Mouse (Mus musculus) spleen, postnatal 14 days (tissue): ENCODE data around the gene Zfp706.
A peak's percentile ranks its signal among the peaks of the same experiment; 100 is the strongest.

Source experiments
- DNase-seq, 2 experiments: peaks; one replicate each; pipeline ENCODE4 v3.0.0; 2021 to 2022; ENCODE audit warnings: low spot score in 2 of 2

Gene Zfp706

DNA sequence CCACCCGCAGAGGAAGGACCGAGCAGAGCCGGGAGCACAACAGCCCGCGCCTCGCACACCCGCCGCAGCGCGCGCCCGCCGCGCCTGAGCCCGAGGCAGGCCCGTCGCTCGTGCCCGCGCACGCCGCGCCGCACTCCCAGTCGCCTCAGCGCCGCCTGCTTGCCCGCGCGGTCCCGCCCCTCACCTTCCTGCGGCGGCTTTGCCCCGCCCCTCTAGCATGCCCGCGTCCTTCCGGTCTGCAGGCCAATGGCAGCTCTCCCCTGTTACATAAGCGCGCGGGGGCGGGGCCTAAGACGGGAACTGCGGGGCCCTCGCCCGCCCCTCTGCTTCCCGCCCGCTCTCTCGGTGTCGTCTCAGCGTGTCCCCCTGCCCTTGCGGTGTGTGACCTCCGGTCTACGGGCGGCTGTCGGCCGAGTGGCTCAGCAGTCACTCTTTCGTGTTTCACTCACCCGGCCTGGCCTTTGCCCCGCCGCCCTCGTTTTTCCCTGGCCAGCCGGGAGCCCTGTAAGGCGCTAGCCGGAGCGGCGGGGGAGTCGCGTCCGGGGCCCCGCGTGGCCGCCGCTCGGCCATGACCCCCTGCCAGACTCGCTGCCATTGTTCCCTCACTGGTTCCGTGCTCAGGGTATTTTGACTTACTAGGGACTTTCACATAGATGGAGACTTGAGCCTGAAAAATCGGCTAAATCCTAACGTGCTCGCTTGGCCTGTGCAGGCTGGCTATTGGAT, at the start of gene Zfp706:
Zfp706 (minus strand) TSS at position 541 of the 726 bp plus-strand sequence.
- peak; percentile 98 for DNase-seq

- no peak for DNase-seq
Measured at GRCm38 (mm10) chr15:37054582-37054981, 47.0 kb upstream of the Zfp706 start.

DNA sequence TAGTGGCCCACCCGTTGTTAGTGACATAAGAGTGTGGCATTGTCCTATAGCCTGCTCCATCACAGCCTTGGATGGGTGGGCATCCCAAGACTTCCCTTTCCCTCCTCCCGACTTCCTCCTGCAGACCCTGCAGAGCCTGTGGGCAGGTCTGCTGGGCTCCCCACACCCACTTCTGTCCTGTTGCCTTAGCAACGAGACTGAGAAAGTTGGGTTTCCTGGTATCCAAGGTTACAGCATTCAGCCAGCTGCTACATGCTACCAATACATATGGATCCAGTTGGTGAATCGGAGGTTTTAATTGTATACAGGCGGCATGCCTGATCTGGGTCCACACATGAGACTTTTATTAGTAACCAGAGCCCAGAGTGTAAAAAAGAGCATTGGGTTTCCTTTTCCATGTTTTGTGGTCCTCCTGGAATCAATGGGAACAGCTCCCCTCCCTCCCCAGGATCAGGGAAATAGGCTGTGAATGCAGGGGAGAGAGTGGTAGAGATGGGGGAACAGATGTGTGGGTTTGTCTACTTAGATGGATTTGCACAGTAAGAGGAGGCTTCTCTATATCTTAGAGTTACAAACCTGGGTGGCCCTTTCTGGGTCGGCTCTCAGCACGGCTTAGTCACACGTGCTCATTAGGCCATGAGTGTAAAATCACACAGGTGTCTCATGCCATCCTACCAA, 45.7 kb upstream of the Zfp706 start:
- DNase-seq, result no peak

DNA sequence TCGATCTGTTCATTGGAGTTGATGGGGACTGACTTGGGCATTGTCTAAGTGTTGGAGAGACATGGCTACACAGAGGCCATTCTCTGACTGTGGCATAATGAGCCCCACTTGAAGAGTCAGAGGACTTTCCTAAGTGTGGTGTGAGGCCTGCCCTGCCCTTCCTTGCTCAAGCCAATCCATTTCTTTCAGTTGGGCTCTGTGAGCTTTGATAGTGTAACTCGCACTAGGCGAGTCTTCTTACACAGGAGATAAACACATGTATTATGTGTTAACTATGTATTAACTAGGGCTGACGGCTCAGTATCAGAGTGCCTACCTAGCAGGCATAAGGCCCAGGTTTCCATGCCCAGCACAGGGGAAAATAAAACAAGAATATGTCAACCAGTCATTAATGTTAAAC, 39.8 kb upstream of the Zfp706 start:
- no peak for DNase-seq

DNA sequence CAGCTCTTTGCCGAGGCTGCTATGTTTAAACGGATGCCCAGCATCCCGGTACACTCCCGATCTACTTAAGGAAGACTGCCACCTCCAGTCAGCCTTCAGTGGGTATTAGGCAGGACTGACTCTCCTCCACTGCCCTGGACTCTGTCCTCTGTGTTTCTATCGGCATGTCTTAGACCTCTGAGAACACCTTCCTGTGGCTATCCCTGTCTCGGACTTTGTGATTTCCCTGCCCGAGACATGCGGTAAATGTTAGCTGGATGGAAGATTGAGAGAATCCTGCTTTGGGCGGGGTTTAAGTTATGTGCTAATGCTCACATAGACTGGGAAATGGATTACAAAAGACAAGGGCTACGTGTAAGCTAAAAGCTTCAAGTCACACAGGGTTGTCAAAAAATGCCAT, 39.0 kb upstream of the Zfp706 start:
- no peak for DNase-seq

DNA sequence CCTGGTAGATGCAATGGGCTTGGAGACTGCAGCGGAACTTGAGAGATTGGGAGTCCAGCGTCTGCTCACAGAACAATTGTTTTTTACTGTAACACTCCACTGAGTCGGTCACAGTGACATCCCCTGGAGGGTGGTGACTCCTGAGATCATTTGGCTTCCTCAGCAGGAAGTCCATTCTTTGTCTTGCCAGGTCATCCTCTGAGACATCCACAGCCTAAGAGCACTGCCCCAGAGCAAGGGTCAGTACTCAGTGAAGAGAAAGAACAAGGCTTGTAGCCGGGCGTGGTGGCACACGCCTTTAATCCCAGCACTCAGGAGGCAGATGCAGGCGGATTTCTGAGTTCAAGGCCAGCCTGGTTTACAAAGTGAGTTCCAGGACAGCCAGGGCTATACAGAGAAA, 38.6 kb upstream of the Zfp706 start:
- no peak for DNase-seq

GRCm38 (mm10) chr15:37045456-37045855, 37.9 kb upstream of the Zfp706 start:
- no peak for DNase-seq

GRCm38 (mm10) chr15:37042559-37042958, 35.0 kb upstream of the Zfp706 start:
- DNase-seq, result no peak

GRCm38 (mm10) chr15:37041214-37041613, 33.6 kb upstream of the Zfp706 start:
- DNase-seq, result no peak

DNA sequence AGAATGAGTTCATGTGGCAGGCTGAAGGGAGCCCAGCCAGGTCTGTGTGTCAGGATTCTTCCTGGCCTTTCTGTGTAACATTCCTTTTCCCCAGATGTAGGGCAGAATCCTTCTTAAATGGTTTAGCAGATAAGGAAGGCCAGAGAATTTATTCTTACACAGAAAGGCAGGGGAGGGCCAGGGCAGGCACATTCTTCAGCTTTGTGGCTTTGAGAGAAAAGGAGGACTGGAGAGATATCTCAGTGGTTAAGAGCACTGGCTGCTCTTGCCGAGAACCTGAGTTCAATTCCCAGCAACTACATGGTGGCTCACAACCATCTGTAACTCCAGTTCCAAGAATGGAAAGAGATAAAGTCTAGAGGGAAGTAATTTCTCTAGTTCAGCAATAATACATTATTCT, 31.1 kb upstream of the Zfp706 start:
- no peak for DNase-seq

GRCm38 (mm10) chr15:37037704-37038103, 30.1 kb upstream of the Zfp706 start:
- no peak for DNase-seq

DNA sequence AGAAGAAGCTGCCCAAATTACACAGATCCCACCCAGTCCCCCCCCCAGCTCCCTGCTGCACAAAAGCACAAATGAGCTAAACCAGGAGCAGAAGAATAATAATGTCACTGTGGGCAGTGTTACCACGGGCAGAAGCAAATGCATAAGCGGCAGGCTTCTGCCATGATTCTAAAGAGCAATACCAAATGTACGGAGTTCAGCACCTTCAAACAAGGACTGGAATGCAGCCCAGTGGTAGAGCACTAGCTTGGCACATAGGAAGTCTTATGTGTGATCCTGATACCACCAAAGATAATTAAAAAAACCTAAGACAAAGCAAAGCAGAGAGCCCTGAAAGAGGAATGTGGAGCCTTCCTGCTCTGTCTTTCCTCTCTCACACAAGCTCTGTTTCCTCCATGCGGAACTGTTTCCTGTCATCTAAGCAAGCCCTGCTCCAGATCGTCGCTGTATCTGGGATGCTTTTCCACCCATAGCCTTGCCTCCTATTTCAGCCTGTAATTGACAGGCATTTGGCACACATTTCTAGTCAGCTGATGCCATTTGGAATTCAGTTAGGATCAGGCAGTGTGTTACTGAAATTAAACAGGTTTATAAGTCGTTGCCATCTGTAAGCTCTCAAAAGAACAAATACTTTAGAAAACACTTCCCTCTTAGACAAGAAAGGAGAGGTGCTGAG, 29.0 kb upstream of the Zfp706 start:
- no peak for DNase-seq

GRCm38 (mm10) chr15:37034155-37034554, 26.6 kb upstream of the Zfp706 start:
- DNase-seq, result no peak

DNA sequence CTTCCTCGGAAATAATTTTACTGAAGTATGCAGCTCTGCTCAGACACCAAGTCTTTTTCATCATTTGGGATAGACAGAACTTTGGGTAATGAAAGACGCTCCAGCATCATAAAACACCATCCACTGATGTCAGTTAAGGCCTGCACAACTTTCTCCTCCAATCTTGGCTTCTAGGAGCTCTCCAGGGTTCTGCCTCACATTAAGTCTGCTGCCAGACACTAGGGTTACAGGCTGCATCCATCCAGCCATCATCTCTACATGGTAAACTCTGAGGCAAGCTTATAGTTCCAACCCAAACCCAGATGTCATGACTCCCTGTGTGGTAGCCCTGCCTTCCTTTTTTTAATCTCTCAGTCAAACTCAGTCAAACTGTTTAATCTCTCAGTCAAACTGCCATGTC, 25.9 kb upstream of the Zfp706 start:
- DNase-seq, result no peak

- DNase-seq, result no peak
Measured at GRCm38 (mm10) chr15:37031334-37032150, 24.0 kb upstream of the Zfp706 start.

- DNase-seq, result no peak
Measured at GRCm38 (mm10) chr15:37030929-37031328, 23.4 kb upstream of the Zfp706 start.

GRCm38 (mm10) chr15:37027956-37028355, 20.4 kb upstream of the Zfp706 start:
- no peak for DNase-seq

DNA sequence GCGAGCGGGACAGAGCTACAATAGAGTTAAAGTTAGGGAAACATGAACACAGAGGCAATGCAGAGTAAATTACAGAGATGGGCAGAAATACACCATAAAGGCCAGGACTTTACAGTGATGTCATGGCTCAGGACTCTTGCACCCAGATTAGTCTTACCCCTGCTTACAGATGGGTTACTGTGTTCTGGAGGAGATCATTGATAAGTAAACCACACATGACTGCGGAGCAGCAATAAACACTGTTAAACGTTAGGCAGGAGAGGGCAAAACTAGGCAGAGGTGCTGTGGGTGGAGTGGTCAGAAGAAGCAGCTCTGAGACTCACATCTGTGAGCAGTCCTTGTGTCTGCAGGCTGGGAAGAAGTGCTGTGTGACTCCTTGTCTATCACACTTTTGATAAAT, 18.9 kb upstream of the Zfp706 start:
- no peak for DNase-seq

DNA sequence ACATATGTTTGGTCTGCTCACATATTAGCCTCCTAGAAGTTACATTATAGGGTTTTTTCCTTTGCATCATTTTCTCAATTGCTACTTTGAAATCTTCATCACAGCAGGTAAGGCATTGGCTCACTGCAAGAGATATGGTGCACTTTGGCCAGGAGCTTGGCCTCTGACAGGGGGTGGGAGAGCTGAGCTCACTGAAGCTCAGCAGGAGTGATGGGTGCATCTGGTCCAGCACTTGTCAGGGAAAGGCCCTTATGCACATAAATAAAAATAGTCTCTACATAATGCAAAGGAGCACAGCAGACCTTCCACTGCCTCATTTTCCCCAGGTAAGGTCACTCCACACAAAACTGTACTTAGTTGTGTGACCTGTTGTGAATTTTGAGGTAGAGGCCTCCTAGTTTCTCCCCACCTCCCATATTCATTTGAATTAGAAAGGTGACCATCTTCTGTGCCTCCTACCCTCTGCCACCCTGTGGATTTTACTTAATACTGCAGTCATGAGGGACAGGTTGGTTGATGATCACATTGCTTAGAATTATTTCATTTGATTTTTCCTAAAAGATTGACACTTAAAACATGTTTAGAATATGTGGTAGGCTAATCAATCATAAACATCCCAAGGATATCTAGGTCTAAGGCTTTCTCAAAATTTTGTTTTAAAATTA, 13.1 kb upstream of the Zfp706 start:
- DNase-seq, result no peak

- no peak for DNase-seq
Measured at GRCm38 (mm10) chr15:37019434-37019833, 11.9 kb upstream of the Zfp706 start.

DNA sequence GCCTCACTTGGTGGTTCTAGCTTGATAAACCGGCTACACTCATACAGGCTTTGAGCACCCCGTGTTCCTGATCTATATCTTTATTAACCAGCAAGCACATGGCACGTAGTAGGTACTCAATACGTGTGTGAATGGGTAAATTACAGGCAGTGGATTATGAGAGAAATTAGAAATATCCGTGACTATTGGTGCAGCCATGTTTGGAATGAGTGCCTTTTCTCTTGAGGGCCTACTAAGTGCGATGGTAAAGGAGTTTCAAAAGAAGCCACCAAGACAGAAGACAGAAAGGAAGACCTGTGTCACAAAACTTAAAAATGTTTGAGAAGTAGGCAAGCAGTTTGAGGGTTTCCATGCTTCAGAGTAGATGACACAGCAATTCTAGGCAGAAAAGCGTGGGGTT, 4.3 kb upstream of the Zfp706 start:
- no peak for DNase-seq

DNA sequence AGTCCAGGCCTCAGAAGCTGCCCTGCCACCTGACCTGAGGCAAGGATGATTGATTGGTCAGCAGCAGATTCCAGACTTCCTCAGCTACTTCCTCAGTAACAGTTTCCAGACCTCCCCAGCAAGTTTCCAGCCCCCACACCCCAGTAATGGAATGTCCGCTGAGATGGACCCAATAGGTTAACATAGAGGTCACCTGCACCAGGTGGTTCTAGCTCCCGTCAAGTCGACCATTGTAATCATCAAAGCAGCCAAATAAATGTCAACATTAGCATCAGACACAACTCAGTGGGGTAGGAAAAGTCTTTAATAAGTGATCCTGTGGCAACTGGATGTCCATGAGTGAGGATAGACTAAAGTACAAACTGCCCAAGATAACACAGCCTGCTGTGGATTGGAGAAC, 3.7 kb upstream of the Zfp706 start:
- no peak for DNase-seq
